Mouse (Mus musculus): Measurements from ENCODE around the gene Ilk.

GRCm38 (mm10) chr7:105690875-105691274 is 45.5 kb upstream of the Ilk start:
- TF ChIP-seq MAZ (IDR thresholded peaks at IDR 0.05; ENCODE audit: low read depth, low read length) = no peak
- TF ChIP-seq NRF1 (IDR thresholded peaks at IDR 0.05; ENCODE audit: insufficient read depth, low read depth, low read length, poor library complexity, severe bottlenecking) = no peak
- no peak for TF ChIP-seq CTCF (IDR thresholded peaks at IDR 0.05 in 2 of 3, conservative IDR thresholded peaks at IDR 0.05 in 1 of 3; ENCODE audit: control insufficient read depth in 1 of 3, insufficient read depth in 1 of 3, low read depth in 2 of 3, low read length in 3 of 3, poor library complexity in 1 of 3, severe bottlenecking in 1 of 3)
- no peak for TF ChIP-seq POLR2A (IDR thresholded peaks at IDR 0.05; ENCODE audit: control insufficient read depth in 1 of 2, insufficient read depth in 1 of 2, low read depth in 1 of 2, low read length in 2 of 2, poor library complexity in 1 of 2)
- TF ChIP-seq ZKSCAN1 (IDR thresholded peaks at IDR 0.05; ENCODE audit: low read depth, low read length) = no peak
- no peak for TF ChIP-seq MAX (IDR thresholded peaks at IDR 0.05; ENCODE audit: low read length)
- no peak for TF ChIP-seq MYB (IDR thresholded peaks at IDR 0.05; ENCODE audit: low read depth, low read length)
- peak; percentile 69 for TF ChIP-seq RCOR1 (IDR thresholded peaks at IDR 0.05; ENCODE audit: low read depth, low read length)

Data from MEL (cell line).